Mouse (Mus musculus) lung, postnatal 0 days (tissue): ENCODE measurements at regions not wholly inside any gene's neighbourhood (a gene's known extent, or its start where the extent isn't known, plus 50 kb on each side); places are given as distances from the start of the nearest gene placed in this dataset.

Source experiments
- ATAC-seq: fragments of 200-750 bp; cut with Nextera tagmentation; 2 replicates; pipeline ENCODE4 v1.8.0; 2017; ENCODE audit warnings: moderate library complexity
- DNase-seq: peaks from one replicate; pipeline ENCODE4 v3.0.0-alpha.2; 2016; ENCODE audit warnings: low spot score
- H3K27ac ChIP-seq: fragments of 300-500 bp; sonication (generic); 2 replicates; pipeline ENCODE4 v1.5.1; 2014; ENCODE audit warnings: antibody characterized with exemption, mild to moderate bottlenecking, low read length, mixed read lengths
- H3K27me3 ChIP-seq: fragments of 300-500 bp; sonication (generic); replicated peaks from 2 replicates; pipeline ENCODE4 v1.6.1; 2014; ENCODE audit warnings: low read length, mixed read lengths; ENCODE audit not compliant: insufficient read depth
- H3K36me3 ChIP-seq: fragments of 300-500 bp; sonication (generic); 2 replicates; pipeline ENCODE4 v1.6.1; 2014; ENCODE audit warnings: low read length, mixed read lengths; ENCODE audit not compliant: insufficient read depth
- H3K4me1 ChIP-seq: fragments of 300-500 bp; sonication (generic); 2 replicates; pipeline ENCODE4 v1.6.1; 2014; ENCODE audit warnings: antibody characterized with exemption, low read depth, low read length, mixed read lengths; ENCODE audit not compliant: insufficient read depth
- H3K4me2 ChIP-seq: fragments of 300-500 bp; sonication (generic); replicated peaks from 2 replicates; pipeline ENCODE4 v1.6.1; 2014; ENCODE audit warnings: low read depth, mild to moderate bottlenecking, low read length, moderate library complexity, mixed read lengths
- H3K4me3 ChIP-seq: fragments of 300-500 bp; sonication (generic); 2 replicates; pipeline ENCODE4 v1.5.1; 2014; ENCODE audit warnings: low read depth, low read length
- H3K9ac ChIP-seq: fragments of 300-500 bp; sonication (generic); replicated peaks from 2 replicates; pipeline ENCODE4 v1.6.1; 2014; ENCODE audit warnings: low read depth, mild to moderate bottlenecking
- H3K9me3 ChIP-seq: fragments of 300-500 bp; sonication (generic); 2 replicates; pipeline ENCODE4 v1.6.1; 2016; ENCODE audit warnings: low read length, mixed read lengths
- CTCF ChIP-seq: IDR thresholded peaks from 2 replicates; pipeline ENCODE4 v1.5.1; 2016; ENCODE audit warnings: antibody characterized with exemption, mild to moderate bottlenecking
- EP300 ChIP-seq: IDR thresholded peaks from 2 replicates; pipeline ENCODE4 v1.6.1; 2016; ENCODE audit warnings: antibody characterized with exemption, mild to moderate bottlenecking, control low read depth
- WGBS: fragments of 180-500 bp; shearing (Covaris S2); extraction: QIAGEN DNeasy Blood & Tissue Kit; methylation state at CpG from one replicate; pipeline ENCODE4 v1.1.7; 2014; 5-methylcytosine and 5-hydroxymethylcytosine counted together

DNA sequence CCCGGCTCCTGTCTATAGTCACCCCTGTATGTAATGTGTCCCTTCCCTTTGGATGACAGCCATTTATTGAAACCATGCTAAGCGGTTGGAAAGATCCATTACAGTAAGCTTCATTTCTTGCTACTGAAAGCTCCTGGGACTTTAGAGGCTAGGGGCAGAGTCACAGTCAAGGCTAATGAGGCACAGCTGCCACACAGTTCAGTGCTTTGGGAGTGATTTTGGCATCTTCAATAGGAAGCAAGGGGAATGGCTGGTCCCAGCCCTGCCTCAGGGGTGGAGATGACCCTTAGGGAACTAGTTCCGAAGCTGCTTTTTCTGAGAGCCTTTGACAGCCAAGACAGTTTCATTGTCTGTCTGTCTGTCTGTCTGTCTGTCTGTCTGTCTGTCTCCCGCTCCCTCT is 128.2 kb downstream of the 1500009L16Rik start:
- no peak for ATAC-seq
- Histone ChIP-seq H3K9ac (no peak overlapping the region), H3K36me3 (no peaks in the 10 kb centered on the region), H3K4me3 (no peak overlapping the region), H3K4me1 (peaks cover 5% of the 10 kb centered on the region; the same call in 1 of the 2 replicates), H3K4me2 (no peak overlapping the region), H3K9me3 (no peaks in the 10 kb centered on the region), H3K27ac (no peak overlapping the region), H3K27me3 (no peaks in the 10 kb centered on the region)
- 72% methylated on average over 4 of the region's 4 CpGs for WGBS
- no peak for TF ChIP-seq EP300
- TF ChIP-seq CTCF, result no peak
- DNase-seq, result peak; percentile 17

DNA sequence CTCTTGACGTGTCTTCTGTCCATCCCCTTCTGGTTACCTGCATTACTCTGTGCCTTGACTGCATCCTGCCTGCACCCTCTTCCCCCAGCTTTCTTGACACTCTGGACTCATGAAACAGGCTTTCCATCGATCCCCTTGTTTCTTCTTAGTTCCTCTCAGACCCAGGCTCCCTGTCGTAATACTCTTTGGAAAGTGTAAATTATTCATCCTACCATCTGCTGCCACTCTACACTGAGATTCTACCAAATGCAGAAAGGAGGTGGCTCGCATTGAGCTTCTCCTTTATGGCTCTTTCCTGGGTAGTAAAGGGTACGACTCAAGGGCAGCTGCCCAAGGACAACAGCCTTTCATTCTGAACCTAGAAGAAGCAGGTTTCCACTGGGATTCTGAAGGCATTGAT is 129.5 kb downstream of the 1500009L16Rik start:
- TF ChIP-seq EP300 (no peak), CTCF (no peak)
- no peak overlapping the region for H3K4me3 ChIP-seq
- H3K4me2 ChIP-seq, result no peak overlapping the region
- H3K27me3 ChIP-seq, result no peaks in the 10 kb centered on the region
- H3K27ac ChIP-seq, result no peak overlapping the region
- H3K36me3 ChIP-seq, result no peaks in the 10 kb centered on the region
- H3K9ac ChIP-seq, result no peak overlapping the region
- 59% methylated on average over 5 of the region's 5 CpGs for WGBS
- H3K9me3 ChIP-seq, result no peaks in the 10 kb centered on the region
- peaks cover 5% of the 10 kb centered on the region; the same call in 1 of the 2 replicates for H3K4me1 ChIP-seq
- no peak for ATAC-seq
- DNase-seq, result no peak

DNA sequence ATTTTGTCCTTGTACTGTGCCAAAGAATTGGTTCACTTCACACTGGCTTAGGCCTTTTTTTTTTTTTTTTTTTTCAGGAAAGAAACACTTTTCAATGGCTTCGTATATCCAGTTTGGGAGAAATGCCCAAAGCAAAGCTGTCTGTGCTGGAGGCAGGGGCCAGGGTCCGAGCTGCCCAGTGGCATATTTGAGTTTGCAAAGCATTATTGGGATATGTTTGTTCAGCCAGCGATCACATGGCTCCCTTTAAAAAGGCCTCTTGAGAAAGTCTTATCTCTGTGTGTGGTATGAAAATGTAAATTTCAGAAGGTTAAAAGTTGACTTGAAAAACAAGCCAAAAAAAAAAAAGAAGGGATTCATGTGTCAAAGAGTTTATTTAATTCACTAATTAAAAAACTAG is 130.1 kb downstream of the 1500009L16Rik start:
- Histone ChIP-seq H3K4me3 (no peak overlapping the region), H3K27me3 (no peaks in the 10 kb centered on the region), H3K9ac (no peak overlapping the region), H3K9me3 (no peaks in the 10 kb centered on the region), H3K27ac (no peak overlapping the region), H3K36me3 (no peaks in the 10 kb centered on the region), H3K4me2 (no peak overlapping the region), H3K4me1 (peaks cover 9% of the 10 kb centered on the region; the same call in 1 of the 2 replicates)
- DNase-seq (peak; percentile 46), ATAC-seq (no peak)
- TF ChIP-seq CTCF, result no peak
- TF ChIP-seq EP300, result no peak
- WGBS, result 37% methylated on average over 3 of the region's 3 CpGs

DNA sequence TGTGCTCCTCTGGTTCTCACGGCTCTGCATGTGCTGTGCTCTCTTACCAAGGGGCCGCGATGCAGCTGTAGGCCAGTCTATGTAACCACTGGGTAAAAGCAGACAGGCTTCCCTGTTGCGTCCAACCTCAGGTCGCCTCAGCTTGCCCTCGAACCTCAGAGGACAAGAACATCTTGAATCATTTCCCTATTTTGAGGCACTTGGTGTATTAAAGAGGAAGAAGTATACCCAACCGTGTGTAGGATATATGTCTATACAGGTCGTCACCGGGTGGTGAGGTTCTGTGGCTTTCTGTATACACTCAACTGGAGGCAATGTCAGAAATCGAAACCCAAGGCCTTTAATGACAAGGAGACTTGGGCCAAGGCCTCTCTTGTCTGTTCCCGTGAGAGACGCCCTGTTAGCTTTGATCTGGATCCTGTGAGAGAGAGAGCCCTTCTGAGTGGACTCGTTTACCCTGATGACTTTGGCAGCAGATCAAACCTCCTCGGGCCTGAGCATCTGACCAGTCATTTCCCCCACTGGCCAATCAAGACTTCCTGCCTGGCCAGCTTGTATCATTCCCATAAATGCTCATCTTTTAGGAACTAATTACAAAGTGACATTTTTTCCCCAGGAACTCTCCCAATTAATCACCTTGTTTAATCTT is 135.3 kb downstream of the 1500009L16Rik start:
- H3K27ac ChIP-seq, result no peak overlapping the region
- H3K27me3 ChIP-seq, result no peaks in the 10 kb centered on the region
- ATAC-seq, result peak; percentile 71
- TF ChIP-seq CTCF (no peak), EP300 (no peak)
- H3K4me1 ChIP-seq, result peaks cover 4% of the 10 kb centered on the region; the same call in 1 of the 2 replicates
- H3K4me2 ChIP-seq, result no peak overlapping the region
- no peaks in the 10 kb centered on the region for H3K36me3 ChIP-seq
- DNase-seq, result peak; percentile 49
- no peaks in the 10 kb centered on the region for H3K9me3 ChIP-seq
- no peak overlapping the region for H3K4me3 ChIP-seq
- H3K9ac ChIP-seq, result no peak overlapping the region
- 47% methylated on average over 14 of the region's 14 CpGs for WGBS

DNA sequence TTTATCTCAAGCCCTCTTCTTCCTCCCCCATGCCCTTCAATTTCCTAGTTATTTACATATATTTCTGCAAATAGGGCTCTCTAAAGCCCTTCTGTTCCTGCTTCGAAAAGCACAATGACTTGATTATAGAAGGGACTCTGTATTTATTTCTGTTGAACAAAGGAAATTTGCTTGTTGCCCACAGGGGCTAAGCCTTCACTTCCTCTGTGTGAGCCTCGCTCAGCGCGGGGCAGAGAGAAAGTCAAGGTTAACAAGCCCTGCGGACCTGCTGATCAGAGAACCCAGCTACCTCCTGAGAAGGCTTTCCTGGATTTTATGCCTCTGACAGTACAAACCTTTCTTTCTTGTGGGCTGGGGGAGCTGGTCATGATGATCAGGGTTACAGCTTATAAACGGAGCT is 136.0 kb downstream of the 1500009L16Rik start:
- Histone ChIP-seq H3K27ac (no peak overlapping the region), H3K36me3 (no peaks in the 10 kb centered on the region), H3K9me3 (no peaks in the 10 kb centered on the region), H3K4me3 (no peak overlapping the region), H3K27me3 (no peaks in the 10 kb centered on the region), H3K9ac (no peak overlapping the region), H3K4me1 (peaks cover 4% of the 10 kb centered on the region; the same call in 1 of the 2 replicates), H3K4me2 (no peak overlapping the region)
- DNase-seq (no peak), ATAC-seq (no peak)
- TF ChIP-seq EP300 (no peak), CTCF (no peak)
- 23% methylated on average over 6 of the region's 6 CpGs for WGBS

DNA sequence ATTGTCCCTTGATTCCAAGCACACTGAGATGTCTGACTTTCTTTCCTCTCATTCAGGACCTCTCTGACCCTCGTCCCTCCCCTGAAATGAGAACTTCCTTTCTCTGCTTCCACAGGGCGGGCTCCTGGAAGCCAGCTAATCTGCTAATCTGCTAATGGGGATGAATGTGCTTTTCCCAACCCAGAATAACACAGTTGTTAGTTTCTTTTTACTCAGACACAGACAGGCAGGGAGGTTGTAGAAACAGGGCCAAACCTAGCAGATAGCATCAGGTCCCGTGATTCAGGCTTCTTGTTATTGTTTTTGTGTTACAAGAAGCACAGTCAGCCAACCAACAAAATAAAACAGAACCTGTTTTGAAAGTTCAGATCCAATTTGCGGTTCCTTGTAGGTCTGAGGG is 137.0 kb downstream of the 1500009L16Rik start:
- H3K9me3 ChIP-seq, result no peaks in the 10 kb centered on the region
- no peak overlapping the region for H3K27ac ChIP-seq
- 77% methylated on average over 4 of the region's 4 CpGs for WGBS
- DNase-seq, result no peak
- H3K4me1 ChIP-seq, result peaks cover 4% of the 10 kb centered on the region; the same call in 1 of the 2 replicates
- H3K4me3 ChIP-seq, result no peak overlapping the region
- no peak overlapping the region for H3K4me2 ChIP-seq
- ATAC-seq, result no peak
- no peaks in the 10 kb centered on the region for H3K36me3 ChIP-seq
- no peak overlapping the region for H3K9ac ChIP-seq
- H3K27me3 ChIP-seq, result no peaks in the 10 kb centered on the region
- TF ChIP-seq CTCF (no peak), EP300 (no peak)
